ENCODE assay signal across 9 mouse cellular contexts in genomic region chr4:119157186-119157585, GRCm38 (mm10). TPM values are rescaled to one million over a fixed set of nuclear protein-coding genes. Genes with fewer than 3 reads are reported as not detected.
DNase-seq lines count a peak whose midpoint lies in the region; ATAC-seq and TF ChIP-seq lines count a peak whose summit lies in the region.
"Had no signal": no experiment of that assay in that cellular context is flagged by ENCODE, and none has a peak within 500 bp of the region (broad histone marks: within the 10 kb centered on the region; RNA-seq: fewer than 3 reads in every experiment).

No protein-coding gene starts in this region.

- no peak overlapping the region for H3K27ac ChIP-seq in forebrain, embryonic 11.5 days (ENCODE audit: low read depth, low read length)
- H3K27ac ChIP-seq in forebrain, embryonic 13.5 days, result no peak overlapping the region
- H3K27ac ChIP-seq in midbrain, postnatal 0 days (ENCODE audit: low read depth, low read length), result no peak overlapping the region
- H3K27ac ChIP-seq in midbrain, embryonic 15.5 days, result no peak overlapping the region
- no peak overlapping the region for H3K27ac ChIP-seq in testis, adult 2 months (ENCODE audit: control insufficient read depth, insufficient read depth, low read depth, low read length)
- H3K27ac ChIP-seq: midbrain, embryonic 12.5 days had no signal

- TF ChIP-seq CTCF in midbrain, postnatal 0 days (IDR thresholded peaks at IDR 0.05), result peak; percentile 54
- peak; percentile 33 for TF ChIP-seq CTCF in lung, adult 2 months (IDR thresholded peaks at IDR 0.05; ENCODE audit: insufficient read depth, low read length)
- peak; percentile 20; the same call in 1 of the 2 replicates for TF ChIP-seq CTCF in testis, adult 2 months (IDR thresholded peaks at IDR 0.05; ENCODE audit: control insufficient read depth, insufficient read depth, insufficient replicate concordance, low read depth, low read length)

- ATAC-seq in forebrain, embryonic 11.5 days (replicated peaks; ENCODE audit: low FRiP score), result no peak
- ATAC-seq in forebrain, embryonic 13.5 days, result no peak
- no peak for ATAC-seq in midbrain, postnatal 0 days (ENCODE audit: low FRiP score)
- no peak for ATAC-seq in midbrain, embryonic 15.5 days (replicated peaks)

- no peaks in the 10 kb centered on the region for H3K9me3 ChIP-seq in forebrain, embryonic 11.5 days (ENCODE audit: control insufficient read depth, low read length)
- no peaks in the 10 kb centered on the region for H3K9me3 ChIP-seq in forebrain, embryonic 13.5 days (replicated peaks)
- H3K9me3 ChIP-seq in midbrain, postnatal 0 days (ENCODE audit: low read length), result no peaks in the 10 kb centered on the region
- H3K9me3 ChIP-seq in midbrain, embryonic 15.5 days, result no peaks in the 10 kb centered on the region
- H3K9me3 ChIP-seq: midbrain, embryonic 12.5 days had no signal

- H3K4me3 ChIP-seq in forebrain, embryonic 11.5 days (ENCODE audit: low read depth, low read length), result no peak overlapping the region
- H3K4me3 ChIP-seq in forebrain, embryonic 13.5 days, result no peak overlapping the region
- H3K4me3 ChIP-seq in midbrain, postnatal 0 days (ENCODE audit: low read depth, low read length), result no peak overlapping the region
- H3K4me3 ChIP-seq in midbrain, embryonic 15.5 days, result no peak overlapping the region
- H3K4me3 ChIP-seq in lung, adult 2 months (replicated peaks; ENCODE audit: extremely low read depth, low read depth, low read length), result no peak overlapping the region
- no peak overlapping the region for H3K4me3 ChIP-seq in testis, adult 2 months (ENCODE audit: control insufficient read depth, low read depth, low read length)
- H3K4me3 ChIP-seq: midbrain, embryonic 12.5 days had no signal

- H3K27me3 ChIP-seq in forebrain, embryonic 11.5 days (ENCODE audit: control insufficient read depth, insufficient read depth, low read length), result no peaks in the 10 kb centered on the region
- H3K27me3 ChIP-seq in forebrain, embryonic 13.5 days, result no peaks in the 10 kb centered on the region
- H3K27me3 ChIP-seq in midbrain, postnatal 0 days (ENCODE audit: insufficient read depth, low read length), result no peaks in the 10 kb centered on the region
- no peaks in the 10 kb centered on the region for H3K27me3 ChIP-seq in midbrain, embryonic 15.5 days (replicated peaks)
- H3K27me3 ChIP-seq in testis, adult 2 months (ENCODE audit: control insufficient read depth, insufficient read depth, low read length), result no peaks in the 10 kb centered on the region
- H3K27me3 ChIP-seq: midbrain, embryonic 12.5 days had no signal

- H3K4me1 ChIP-seq in forebrain, embryonic 11.5 days (replicated peaks; ENCODE audit: control insufficient read depth, insufficient read depth, low read length), result no peaks in the 10 kb centered on the region
- no peaks in the 10 kb centered on the region for H3K4me1 ChIP-seq in forebrain, embryonic 13.5 days
- H3K4me1 ChIP-seq in midbrain, postnatal 0 days (ENCODE audit: insufficient read depth, low read length), result no peaks in the 10 kb centered on the region
- H3K4me1 ChIP-seq in midbrain, embryonic 15.5 days, result no peaks in the 10 kb centered on the region
- H3K4me1 ChIP-seq in lung, adult 2 months (ENCODE audit: control insufficient read depth, insufficient read depth, low read length), result no peaks in the 10 kb centered on the region
- H3K4me1 ChIP-seq in testis, adult 2 months (ENCODE audit: control insufficient read depth, insufficient read depth, low read length), result no peaks in the 10 kb centered on the region
- H3K4me1 ChIP-seq: midbrain, embryonic 12.5 days had no signal

- no peak overlapping the region for H3K9ac ChIP-seq in forebrain, embryonic 11.5 days (ENCODE audit: low read length)
- no peak overlapping the region for H3K9ac ChIP-seq in forebrain, embryonic 13.5 days
- H3K9ac ChIP-seq in midbrain, postnatal 0 days (replicated peaks; ENCODE audit: low read length, poor library complexity, severe bottlenecking), result no peak overlapping the region
- no peak overlapping the region for H3K9ac ChIP-seq in midbrain, embryonic 15.5 days
- H3K9ac ChIP-seq: midbrain, embryonic 12.5 days had no signal

- DNase-seq in forebrain, embryonic 11.5 days (ENCODE audit: low spot score), result peak; percentile 76
- peak; percentile 22 for DNase-seq in midbrain, postnatal 0 days (ENCODE audit: low spot score)
- peak; percentile 63 for DNase-seq in adrenal gland, adult 2 months
- DNase-seq in forelimb bud, embryonic 11.5 days (ENCODE audit: low read depth, low spot score), result peak; percentile 46
- DNase-seq in lung, adult 2 months, result peak; percentile 69

- WGBS in forebrain, embryonic 11.5 days, result 35% methylated on average over 2 of the region's 2 CpGs
- WGBS in forebrain, embryonic 13.5 days, result 39% methylated on average over 2 of the region's 2 CpGs
- 29% methylated on average over 2 of the region's 2 CpGs for WGBS in midbrain, postnatal 0 days
- 30% methylated on average over 2 of the region's 2 CpGs for WGBS in midbrain, embryonic 15.5 days
- 29% methylated on average over 2 of the region's 2 CpGs for WGBS in lung, adult 2 months

- no peak overlapping the region for H3K4me2 ChIP-seq in forebrain, embryonic 11.5 days (ENCODE audit: low read depth, low read length, severe bottlenecking)
- no peak overlapping the region for H3K4me2 ChIP-seq in forebrain, embryonic 13.5 days
- H3K4me2 ChIP-seq in midbrain, postnatal 0 days (ENCODE audit: low read depth, low read length, poor library complexity, severe bottlenecking), result no peak overlapping the region
- no peak overlapping the region for H3K4me2 ChIP-seq in midbrain, embryonic 15.5 days
- H3K4me2 ChIP-seq: midbrain, embryonic 12.5 days had no signal

- TF ChIP-seq POLR2A in lung, adult 2 months (IDR thresholded peaks at IDR 0.05; ENCODE audit: borderline replicate concordance, extremely low read depth, low read depth, low read length), result no peak
- no peak for TF ChIP-seq POLR2A in testis, adult 2 months (IDR thresholded peaks at IDR 0.05; ENCODE audit: control insufficient read depth, low read depth, low read length)

- H3K36me3 ChIP-seq in forebrain, embryonic 11.5 days (ENCODE audit: control insufficient read depth, insufficient read depth, low read length), result no peaks in the 10 kb centered on the region
- H3K36me3 ChIP-seq in forebrain, embryonic 13.5 days (ENCODE audit: poor library complexity, severe bottlenecking), result no peaks in the 10 kb centered on the region
- no peaks in the 10 kb centered on the region for H3K36me3 ChIP-seq in midbrain, postnatal 0 days (ENCODE audit: insufficient read depth, low read length)
- H3K36me3 ChIP-seq in midbrain, embryonic 15.5 days (replicated peaks), result no peaks in the 10 kb centered on the region
- H3K36me3 ChIP-seq in testis, adult 2 months (ENCODE audit: control insufficient read depth, insufficient read depth, low read length), result no peaks in the 10 kb centered on the region
- H3K36me3 ChIP-seq: midbrain, embryonic 12.5 days had no signal

RNA-seq across cellular contexts. Expression of gene Zfp691, which starts 16.8 kb away (rescaled TPM):
- polyA plus RNA-seq in forebrain, embryonic 11.5 days (2014; fragmentation: Nextera tagmentation; extraction: Ambion mirVana), result 10.5 and 11.1 TPM in 2 replicates
- 9.1 and 9.3 TPM in 2 replicates for polyA plus RNA-seq in forebrain, embryonic 13.5 days (2015; fragmentation: Nextera tagmentation; extraction: Ambion mirVana)
- 2.3 and 4.1 TPM in 2 replicates for total RNA-seq in midbrain, postnatal 0 days (2014; rRNA removed)
- polyA plus RNA-seq in midbrain, postnatal 0 days (2015; fragmentation: Nextera tagmentation; extraction: Ambion mirVana), result 2.5 and 3.3 TPM in 2 replicates
- 7.1 and 7.7 TPM in 2 replicates for polyA plus RNA-seq in midbrain, embryonic 15.5 days (2015; fragmentation: Nextera tagmentation; extraction: Ambion mirVana)
- total RNA-seq in adrenal gland, adult 2 months (2021), result 10 to 100 TPM; 12.0 to 16.1 TPM
- 15.7 and 16.5 TPM in 2 replicates for polyA plus RNA-seq in adrenal gland, adult 2 months (2012; rRNA removed)
- polyA plus RNA-seq in lung, adult 2 months (2012; rRNA removed), result 8.9 and 10.1 TPM in 2 replicates
- 25.9 and 28.6 TPM in 2 replicates for polyA plus RNA-seq in testis, adult 2 months (2012; rRNA removed)

RNA-seq across cellular contexts. Expression of gene Ermap, which starts 32.6 kb away (rescaled TPM):
- polyA plus RNA-seq in forebrain, embryonic 11.5 days (2014; fragmentation: Nextera tagmentation; extraction: Ambion mirVana), result 11.1 and 11.4 TPM in 2 replicates
- polyA plus RNA-seq in forebrain, embryonic 13.5 days (2015; fragmentation: Nextera tagmentation; extraction: Ambion mirVana), result 0.87 and 2.1 TPM in 2 replicates
- total RNA-seq in midbrain, postnatal 0 days (2014; rRNA removed), result 0.33 and 2.5 TPM in 2 replicates
- 0.31 and 0.93 TPM in 2 replicates for polyA plus RNA-seq in midbrain, postnatal 0 days (2015; fragmentation: Nextera tagmentation; extraction: Ambion mirVana)
- polyA plus RNA-seq in midbrain, embryonic 15.5 days (2015; fragmentation: Nextera tagmentation; extraction: Ambion mirVana), result 1.3 and 1.4 TPM in 2 replicates
- total RNA-seq in adrenal gland, adult 2 months (2021), result under 1 TPM; 0.07 to 0.32 TPM
- 0.10 and 0.25 TPM in 2 replicates for polyA plus RNA-seq in adrenal gland, adult 2 months (2012; rRNA removed)
- 0.06 and 0.66 TPM in 2 replicates for polyA plus RNA-seq in lung, adult 2 months (2012; rRNA removed)
- polyA plus RNA-seq in testis, adult 2 months (2012; rRNA removed), result 0.17 and 0.18 TPM in 2 replicates

RNA-seq across cellular contexts. Expression of gene Svbp, which starts 37.9 kb away (rescaled TPM):
- polyA plus RNA-seq in forebrain, embryonic 11.5 days (2014; fragmentation: Nextera tagmentation; extraction: Ambion mirVana), result 146 and 150 TPM in 2 replicates
- 212 and 215 TPM in 2 replicates for polyA plus RNA-seq in forebrain, embryonic 13.5 days (2015; fragmentation: Nextera tagmentation; extraction: Ambion mirVana)
- 66.3 and 83.1 TPM in 2 replicates for total RNA-seq in midbrain, postnatal 0 days (2014; rRNA removed)
- 196 and 200 TPM in 2 replicates for polyA plus RNA-seq in midbrain, postnatal 0 days (2015; fragmentation: Nextera tagmentation; extraction: Ambion mirVana)
- polyA plus RNA-seq in midbrain, embryonic 15.5 days (2015; fragmentation: Nextera tagmentation; extraction: Ambion mirVana), result 237 and 238 TPM in 2 replicates
- total RNA-seq in adrenal gland, adult 2 months (2021), result 10 to 100 TPM; 16.8 to 19.8 TPM
- 21.5 and 27.7 TPM in 2 replicates for polyA plus RNA-seq in adrenal gland, adult 2 months (2012; rRNA removed)
- 18.1 and 24.0 TPM in 2 replicates for polyA plus RNA-seq in lung, adult 2 months (2012; rRNA removed)
- polyA plus RNA-seq in testis, adult 2 months (2012; rRNA removed), result 186 and 207 TPM in 2 replicates

RNA-seq across cellular contexts. Expression of gene Slc2a1, which starts 48.7 kb away (rescaled TPM):
- polyA plus RNA-seq in forebrain, embryonic 11.5 days (2014; fragmentation: Nextera tagmentation; extraction: Ambion mirVana), result 171 and 181 TPM in 2 replicates
- 95.4 and 96.2 TPM in 2 replicates for polyA plus RNA-seq in forebrain, embryonic 13.5 days (2015; fragmentation: Nextera tagmentation; extraction: Ambion mirVana)
- total RNA-seq in midbrain, postnatal 0 days (2014; rRNA removed), result 85.1 and 104 TPM in 2 replicates
- 43.1 and 46.4 TPM in 2 replicates for polyA plus RNA-seq in midbrain, postnatal 0 days (2015; fragmentation: Nextera tagmentation; extraction: Ambion mirVana)
- 96.1 and 97.6 TPM in 2 replicates for polyA plus RNA-seq in midbrain, embryonic 15.5 days (2015; fragmentation: Nextera tagmentation; extraction: Ambion mirVana)
- total RNA-seq in adrenal gland, adult 2 months (2021), result 10 to 100 TPM; 21.9 to 22.0 TPM
- polyA plus RNA-seq in adrenal gland, adult 2 months (2012; rRNA removed), result 35.8 and 39.4 TPM in 2 replicates
- 32.0 and 39.0 TPM in 2 replicates for polyA plus RNA-seq in lung, adult 2 months (2012; rRNA removed)
- polyA plus RNA-seq in testis, adult 2 months (2012; rRNA removed), result 6.9 and 7.1 TPM in 2 replicates

Comparison
In these comparisons a context has a peak if more than half of its experiments do, and no peak if none do; other contexts are left out.
1. DNase-seq: peak in every context shown above with its lines; median percentile 76 in forebrain, embryonic 11.5 days; 69 in lung, adult 2 months; 63 in adrenal gland, adult 2 months; 46 in forelimb bud, embryonic 11.5 days; 22 in midbrain, postnatal 0 days.